Mouse (Mus musculus): Measurements from ENCODE around the gene Cdkn1a.
A peak's percentile ranks its signal among the peaks of the same experiment; 100 is the strongest.
"Not testable (repeated sequence)": the region's sequence is repeated elsewhere in the genome, so short reads cannot be mapped to it uniquely, and the experiment has no call there.

Cdkn1a gene

DNA sequence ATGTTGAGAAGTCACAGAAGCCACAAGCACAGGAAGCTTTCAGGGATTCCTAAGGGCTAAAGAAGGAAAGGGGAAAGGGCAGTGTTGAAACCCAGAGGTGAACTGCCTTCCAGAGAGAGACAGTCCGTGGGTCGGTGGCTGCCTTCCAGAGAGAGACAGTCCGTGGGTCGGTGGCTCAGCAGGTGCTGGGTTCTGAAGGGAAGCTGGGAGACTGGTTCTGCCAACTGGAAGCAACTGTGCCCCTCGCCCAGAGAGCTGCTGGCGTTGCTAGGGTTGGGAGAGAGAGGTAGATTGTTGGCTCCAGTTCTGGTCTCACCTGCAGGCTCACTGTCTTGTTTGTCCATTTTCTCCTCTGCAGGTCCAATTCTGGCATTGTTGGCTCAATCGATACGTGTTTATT is 32.3 kb upstream of the Cdkn1a start:
- no peak for DNase-seq (ENCODE audit: low spot score)

DNA sequence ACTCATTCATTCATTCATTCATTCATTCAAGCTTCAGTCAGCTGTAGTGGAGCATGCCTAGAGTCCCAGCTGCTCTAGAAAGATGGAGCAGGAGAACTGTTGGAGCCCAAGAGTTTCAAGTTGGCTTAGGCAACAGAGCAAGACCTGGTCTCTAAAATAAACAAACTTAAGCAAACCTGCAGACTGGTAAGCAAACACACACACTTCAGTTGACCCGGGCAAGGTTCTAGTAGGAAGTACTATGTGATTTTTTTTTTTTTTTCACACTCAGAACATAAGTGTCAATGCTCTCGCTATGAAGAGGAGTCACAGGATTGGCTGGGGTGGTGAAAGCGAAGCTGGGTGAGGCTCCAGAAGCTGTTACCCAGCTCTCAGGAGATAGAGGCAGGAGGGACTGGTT is 31.2 kb upstream of the Cdkn1a start:
- DNase-seq (ENCODE audit: low spot score): no peak

DNA sequence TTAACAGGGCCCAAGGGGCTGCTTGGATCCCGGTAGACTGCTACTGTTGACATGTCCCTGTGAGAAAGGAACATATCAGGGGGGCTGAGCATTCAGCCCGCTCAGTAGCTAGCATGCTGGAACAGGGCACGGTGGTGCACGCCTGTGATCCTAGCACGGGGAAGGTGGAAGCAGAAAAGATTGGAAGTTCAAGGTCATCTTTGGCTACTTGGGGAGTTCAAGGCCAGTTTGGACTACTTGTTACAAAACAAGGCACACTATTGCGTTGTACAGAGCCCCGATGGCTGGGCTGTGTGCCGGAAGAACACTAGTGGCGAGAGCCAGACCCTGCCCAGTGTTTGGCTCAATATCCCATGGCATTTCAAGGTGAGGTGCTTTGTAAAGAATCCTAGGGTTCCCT is 29.8 kb upstream of the Cdkn1a start:
- DNase-seq (ENCODE audit: low spot score): no peak

DNA sequence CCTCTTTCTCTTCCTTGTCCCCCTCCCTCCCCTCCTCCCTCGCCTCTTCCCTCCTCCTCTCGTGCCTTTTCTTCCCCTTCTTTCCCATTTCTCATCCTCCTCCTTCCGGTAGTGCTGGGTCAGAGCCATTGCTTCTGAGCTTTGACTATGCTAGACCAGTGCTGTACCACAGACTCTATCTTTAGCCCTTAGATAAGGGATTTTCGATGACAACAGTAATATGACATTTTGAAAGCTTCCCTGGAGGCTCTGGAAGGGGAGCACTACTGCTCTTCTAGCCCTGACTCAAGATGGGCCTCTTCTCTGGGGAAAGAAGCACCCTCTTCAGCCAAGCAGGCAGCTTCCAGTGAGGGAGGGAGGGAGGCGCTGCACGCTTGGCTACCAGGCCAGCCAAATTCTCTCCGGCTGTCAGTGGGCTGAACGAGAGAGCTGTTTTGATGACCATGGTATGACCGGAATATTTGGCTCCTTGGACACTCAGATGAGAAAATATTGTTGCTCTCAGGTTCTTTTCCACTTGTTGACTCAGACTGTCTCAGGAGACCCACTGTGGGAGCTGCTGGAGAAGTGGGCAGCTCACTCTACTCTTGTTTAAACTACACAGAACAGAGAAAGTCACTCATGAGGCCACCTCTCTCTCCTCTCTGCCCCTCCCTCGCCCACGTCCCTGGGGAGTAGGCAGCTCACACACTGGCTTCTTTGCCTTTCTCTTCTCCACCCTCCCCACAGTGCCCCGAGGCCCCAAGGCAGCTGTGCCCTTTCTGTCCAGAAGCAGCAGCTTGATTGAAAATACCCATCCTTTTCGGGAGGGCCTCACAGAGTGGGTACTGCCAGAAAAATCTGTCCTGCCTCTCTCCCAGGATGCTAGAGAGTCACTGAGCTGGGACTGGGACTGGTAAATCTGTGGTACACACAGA is 28.4 kb upstream of the Cdkn1a start:
- DNase-seq (ENCODE audit: low spot score): no peak

DNA sequence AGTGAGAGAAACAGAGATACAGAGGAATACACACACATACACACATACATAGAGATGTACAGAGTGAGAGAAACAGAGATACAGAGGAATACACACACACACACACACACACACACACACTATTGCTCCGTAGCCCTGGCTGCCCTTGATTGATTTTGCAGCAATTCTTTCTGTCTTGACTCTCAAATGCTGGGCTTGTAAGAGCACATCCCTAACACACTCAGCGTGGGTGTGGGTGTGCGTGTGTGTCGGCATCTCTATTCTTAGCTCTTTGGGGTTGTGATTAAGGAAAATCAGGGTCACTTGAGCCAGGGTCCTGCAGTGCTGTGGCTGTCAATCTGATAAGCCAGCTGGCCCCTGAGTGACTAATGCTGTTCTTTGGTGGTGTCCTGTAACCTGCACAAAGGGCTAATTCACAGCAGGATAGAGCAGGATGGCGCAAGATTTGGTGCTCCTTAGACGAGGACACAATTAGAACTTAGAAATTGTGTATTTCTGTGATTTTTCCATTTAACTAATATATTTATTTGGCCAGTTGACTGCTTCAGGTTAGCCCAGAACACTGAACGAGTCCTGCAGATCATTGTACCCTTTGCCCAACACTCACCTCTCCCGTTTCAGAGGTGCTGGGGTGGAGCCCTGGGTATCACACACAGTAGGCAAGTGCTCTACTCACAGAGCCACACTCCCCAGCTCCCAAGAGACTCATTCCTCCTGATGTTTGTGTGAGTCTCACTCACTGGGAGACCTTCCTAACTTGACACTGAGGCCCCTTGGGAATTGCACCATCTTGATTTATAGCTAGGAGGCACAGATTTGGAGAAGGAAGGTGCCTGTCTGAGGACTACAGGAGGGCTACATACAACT is 27.4 kb upstream of the Cdkn1a start:
- no peak for DNase-seq (ENCODE audit: low spot score)

DNA sequence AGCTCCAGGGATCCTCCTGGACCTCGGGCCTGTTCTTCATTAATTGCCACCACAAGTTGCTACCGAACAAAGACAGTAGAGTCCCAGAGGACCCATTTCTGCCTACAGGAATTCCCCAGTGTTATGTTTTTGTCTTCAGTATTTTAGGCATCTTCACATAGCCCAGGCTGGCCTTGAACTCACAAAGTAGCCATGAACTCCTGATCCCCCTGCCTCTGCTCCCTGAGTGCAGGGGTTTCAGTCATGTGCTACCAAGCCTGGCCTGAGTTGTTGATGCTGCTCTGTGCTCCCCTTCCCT is 26.8 kb upstream of the Cdkn1a start:
- no peak for DNase-seq (ENCODE audit: low spot score)

DNA sequence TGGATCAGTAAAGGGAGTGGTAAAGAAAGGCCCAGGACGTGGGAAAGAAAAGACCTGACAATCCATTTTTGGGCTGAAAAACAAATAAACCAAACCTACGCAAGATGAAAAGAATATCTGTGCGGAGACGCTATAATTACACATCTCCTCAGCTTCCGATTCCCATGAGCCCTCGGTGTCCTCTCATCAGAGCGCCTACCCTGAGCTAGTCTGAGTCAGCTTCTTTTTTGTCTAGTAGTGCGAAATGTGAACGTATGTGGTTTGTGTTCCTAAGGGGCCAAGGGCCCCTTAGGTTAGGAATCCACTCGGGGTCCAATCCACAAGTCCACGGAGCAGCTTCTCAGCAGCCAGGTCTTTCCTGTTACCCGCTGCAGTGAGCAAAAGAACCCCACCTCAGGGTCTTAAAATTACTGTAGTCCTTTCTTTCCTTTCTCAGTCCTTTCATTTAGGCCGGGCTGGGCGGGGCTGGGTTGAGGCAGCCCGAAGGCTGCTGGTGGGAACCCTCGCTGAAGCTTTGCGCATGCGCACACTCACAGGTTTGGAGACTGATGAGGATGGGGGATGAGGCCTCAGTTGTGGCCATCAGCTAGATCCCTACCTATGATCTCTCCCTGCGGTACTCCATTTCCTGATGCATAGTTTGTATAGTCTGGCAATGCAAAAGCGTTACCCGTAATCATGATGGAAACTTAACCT is 25.4 kb upstream of the Cdkn1a start:
- no peak for DNase-seq (ENCODE audit: low spot score)

DNA sequence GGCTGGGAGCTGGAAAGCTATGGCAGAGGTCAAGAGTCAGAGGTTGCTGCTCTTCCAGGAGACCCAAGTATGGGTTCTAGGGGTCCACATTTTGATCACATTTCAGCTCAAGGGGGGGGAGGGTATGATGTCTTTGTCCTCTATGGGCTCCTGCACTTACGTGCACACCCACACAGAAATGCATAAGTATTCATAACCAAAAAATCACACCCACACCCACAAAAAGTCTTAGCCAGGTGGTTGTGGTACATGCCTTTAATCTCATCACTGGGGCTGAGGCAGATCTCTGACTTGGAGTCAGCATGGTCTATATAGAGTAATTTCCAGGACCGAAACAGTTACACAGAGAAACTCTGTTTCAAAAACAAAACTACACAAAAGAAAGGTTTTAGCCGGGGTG is 24.8 kb upstream of the Cdkn1a start:
- no peak for DNase-seq (ENCODE audit: low spot score)

DNA sequence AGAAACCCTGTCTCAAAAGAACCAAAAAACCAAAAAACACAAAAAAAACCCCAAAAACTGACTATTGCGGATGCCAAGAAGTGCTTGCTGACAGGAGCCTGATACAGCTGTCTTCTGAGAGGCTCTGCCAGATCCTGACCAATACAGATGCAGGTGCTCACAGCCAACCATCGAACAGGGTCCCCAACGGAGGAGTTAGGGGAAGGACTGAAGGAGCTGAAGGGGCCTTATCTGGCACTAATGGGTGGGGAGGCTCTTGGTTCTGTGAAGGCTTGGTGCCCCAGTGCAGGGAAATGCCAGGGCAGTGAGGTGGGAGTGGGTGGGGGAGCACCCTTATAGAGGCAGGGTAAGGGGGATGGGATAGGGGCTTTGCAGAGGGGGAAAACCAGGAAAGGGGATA is 23.4 kb upstream of the Cdkn1a start:
- DNase-seq (ENCODE audit: low spot score): not testable (repeated sequence)

DNA sequence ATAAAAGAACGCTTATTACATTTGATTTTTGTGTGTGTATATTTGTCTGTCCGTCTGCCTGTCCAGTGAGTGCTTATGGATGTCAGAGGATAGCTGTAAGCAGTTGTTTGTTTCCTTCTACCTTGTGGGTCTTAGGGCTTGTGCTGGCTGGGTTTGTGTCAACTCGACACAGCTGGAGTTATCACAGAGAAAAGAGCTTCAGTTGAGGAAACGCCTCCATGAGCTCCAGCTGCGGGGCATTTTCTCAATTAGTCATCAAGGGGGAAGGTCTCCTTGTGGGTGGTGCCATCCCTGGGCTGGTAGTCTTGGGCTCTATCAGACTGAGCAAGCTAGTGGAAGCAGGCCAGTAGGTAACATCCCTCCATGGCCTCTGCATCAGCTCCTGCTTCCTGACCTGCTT is 22.9 kb upstream of the Cdkn1a start:
- DNase-seq (ENCODE audit: low spot score): no peak

DNA sequence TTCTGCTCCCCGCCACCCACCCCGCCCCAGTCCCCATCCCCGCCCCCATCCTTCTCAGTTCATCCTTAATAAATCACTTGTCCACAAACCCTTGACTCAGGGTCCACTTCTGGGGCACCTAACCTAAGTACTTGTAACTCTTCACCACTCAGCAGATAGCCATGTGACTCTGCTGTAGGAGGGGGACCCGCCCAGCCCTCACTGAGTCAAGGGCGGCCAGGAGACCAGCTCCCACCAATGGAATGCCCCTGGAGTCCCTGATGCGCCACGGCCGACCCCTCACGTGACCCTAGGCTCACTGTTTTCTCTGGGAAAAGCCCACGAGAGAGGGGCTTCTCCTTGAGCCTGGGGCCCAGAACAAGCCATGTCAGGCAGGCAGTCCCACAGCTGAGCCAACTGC is 21.7 kb upstream of the Cdkn1a start:
- DNase-seq (ENCODE audit: low spot score): no peak

DNA sequence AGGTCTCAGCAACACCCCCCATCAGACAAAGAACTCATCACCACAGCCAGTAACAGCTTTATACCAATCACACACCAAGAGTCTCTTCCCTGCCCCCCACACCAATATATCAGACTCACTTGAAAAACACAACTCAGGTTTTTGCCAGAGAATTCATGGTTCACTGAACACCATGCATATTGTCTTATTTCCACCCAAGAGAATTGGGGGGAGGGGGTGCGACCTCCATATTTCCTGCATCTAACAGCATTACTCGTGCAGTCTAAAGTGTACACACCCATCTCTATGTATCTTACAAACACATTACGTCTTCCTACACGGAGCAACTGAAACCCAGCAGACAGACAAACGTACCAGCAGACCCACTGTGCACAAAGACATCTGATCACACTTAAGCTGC is 19.0 kb upstream of the Cdkn1a start:
- DNase-seq (ENCODE audit: low spot score): no peak

DNA sequence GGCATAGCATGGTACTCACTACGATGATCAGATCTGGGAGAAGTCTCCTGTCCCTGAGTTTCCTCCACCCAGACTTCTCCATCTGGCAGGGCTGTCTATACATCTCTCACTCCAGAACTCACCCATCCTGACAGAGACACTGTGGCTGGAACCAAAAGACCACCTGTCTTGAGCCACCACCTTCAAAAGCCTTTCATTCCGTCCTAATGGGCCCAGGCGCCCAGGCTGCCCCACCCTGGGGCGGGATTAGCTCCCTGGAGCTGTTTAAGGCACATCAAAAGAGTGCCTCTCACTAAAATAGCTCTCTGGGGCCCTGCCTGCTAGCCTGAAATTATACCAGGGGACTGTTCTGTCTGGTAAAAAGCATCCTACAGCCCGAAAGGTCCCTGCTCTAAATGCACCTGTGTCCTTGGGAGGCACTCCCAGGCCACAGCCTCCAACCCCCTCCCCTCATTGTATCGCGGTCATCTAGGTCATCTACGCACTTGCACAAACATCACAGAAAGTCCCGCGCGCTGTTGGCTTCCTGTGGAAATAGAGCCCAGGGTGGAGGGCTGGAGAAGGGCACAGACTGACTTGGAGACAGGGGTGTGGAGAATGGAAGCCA is 18.0 kb upstream of the Cdkn1a start:
- DNase-seq (ENCODE audit: low spot score): no peak

DNA sequence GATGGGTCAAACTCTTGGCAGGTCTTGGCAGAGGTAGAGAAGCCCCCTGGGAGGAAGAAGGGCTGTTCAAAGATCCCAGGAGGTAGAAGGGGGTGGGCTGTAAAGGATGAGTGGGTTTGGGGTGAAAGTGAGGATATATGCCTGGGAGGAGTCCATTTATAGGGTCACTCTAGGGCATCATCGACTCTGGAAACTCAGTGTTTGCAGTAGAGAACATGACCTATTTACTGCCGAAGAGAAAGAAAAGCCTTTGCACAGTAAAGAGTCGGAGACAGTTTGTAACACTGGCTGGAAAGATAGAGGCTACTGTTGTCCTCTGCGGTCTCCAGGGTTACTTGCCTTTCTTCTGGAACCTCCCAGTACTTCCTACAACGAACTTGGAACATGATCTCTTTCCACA is 17.5 kb upstream of the Cdkn1a start:
- DNase-seq (ENCODE audit: low spot score): no peak

DNA sequence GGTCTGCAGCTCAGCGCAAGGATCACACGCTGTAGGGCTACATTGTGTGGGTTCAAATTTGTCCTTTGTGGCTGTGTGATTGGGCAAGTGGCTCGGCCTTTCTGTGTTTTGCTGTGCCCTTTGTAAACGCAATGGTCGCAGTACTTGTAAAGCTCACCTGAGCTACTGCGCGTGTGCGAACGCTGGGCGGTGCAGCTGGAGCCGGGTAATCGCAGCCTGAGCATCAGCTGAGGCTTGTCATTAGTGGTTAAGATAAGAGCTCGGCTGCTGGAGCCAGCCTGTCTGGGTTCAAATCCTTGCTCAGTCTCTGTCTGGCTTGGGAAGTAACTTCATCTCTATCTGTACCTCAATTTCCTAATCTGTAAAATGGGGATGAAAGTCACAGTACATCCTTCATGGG is 16.7 kb upstream of the Cdkn1a start:
- DNase-seq (ENCODE audit: low spot score): no peak

DNA sequence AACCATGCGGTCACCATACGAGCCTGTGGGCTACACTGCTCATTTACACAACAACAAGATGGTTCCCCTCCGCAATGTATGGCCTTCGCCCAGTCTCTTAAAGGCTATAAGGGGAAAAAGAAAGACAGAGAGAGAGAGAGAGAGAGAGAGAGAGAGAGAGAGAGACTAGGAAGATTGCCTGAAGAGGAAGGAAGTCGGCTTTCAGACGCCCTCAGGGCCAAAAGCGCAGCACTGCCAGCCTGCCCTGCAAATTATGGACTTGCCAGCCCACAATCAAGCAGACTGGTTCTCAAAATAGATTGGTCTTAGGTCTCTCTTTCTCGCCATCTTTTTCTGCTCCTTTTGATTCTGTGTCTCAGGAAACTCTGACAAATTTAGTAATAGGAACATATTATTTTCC is 14.5 kb upstream of the Cdkn1a start:
- no peak for DNase-seq (ENCODE audit: low spot score)

DNA sequence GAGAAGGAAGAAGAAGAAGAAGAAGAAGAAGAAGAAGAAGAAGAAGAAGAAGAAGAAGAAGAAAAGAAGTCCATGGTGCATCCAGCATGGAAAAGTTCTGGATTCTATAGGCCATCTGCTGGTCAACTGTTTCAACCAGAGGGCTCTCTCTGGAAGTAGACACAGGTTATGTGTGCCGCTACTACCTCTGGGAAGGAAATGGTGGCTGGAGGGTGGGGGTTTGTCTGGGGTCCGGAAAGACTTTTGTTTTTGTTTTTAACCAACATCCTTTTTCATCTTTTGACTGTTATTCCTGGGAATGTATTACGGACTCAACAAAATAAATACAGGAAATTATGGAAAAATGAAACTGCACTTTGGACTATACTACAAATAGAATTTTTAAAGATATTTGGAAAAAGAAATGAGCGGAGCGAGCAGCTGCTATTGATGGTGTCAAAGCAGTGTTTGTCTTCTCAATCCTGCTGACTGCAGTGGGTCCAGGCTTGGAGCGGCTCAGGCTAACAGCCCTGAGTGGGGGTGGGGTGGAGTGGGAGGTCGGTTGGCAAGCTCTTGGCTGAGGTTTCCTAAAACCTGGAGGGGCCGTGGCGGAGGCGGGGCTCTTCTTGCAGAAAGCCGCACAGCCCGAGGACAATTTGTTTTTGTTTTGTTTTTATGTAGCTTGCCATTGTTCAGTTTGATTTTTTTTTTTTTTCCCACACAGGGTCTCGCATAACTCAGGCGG is 12.8 kb upstream of the Cdkn1a start:
- DNase-seq (ENCODE audit: low spot score): peak; percentile 64

DNA sequence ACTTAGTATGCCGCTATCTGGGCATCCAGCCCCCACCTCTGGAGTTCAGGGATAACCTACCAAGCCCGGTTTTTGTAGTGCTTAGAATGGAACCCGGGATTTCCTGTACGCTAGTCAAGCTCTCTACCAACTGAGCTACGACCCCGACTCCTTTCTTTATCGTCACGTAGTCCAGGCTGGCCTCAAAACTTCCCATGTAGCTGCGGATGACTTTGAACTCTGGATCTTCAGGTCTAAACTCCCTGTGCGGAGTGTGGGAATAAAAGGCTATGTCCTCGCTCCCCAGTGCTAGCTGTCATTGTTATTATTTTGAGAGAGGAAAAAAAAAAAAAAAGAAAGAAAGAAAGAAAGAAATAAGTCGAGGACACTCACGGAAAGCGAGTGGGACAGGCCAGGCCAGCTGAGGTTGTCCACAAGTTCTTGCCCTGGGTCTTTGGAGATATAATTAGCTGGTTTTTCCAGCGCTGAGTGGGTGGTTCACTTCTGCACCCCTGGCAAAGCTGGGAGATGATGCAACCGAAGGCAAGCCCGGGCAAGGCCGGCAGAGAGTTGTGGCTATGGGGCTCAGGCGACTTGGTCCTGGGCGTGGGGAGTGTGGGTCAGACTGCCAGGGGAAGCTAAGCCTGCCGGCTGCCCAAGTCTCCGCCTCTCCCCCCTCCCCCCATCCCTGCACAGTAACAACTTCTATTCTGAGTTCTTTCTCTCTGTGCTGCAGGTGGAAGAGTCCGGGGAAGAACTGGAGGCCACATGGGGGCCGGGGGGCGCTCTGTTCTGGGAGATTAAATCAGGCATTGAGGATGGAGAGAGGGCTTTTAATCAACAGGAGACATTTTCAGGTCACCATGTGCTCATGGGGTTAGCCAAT is 12.0 kb upstream of the Cdkn1a start:
- DNase-seq (ENCODE audit: low spot score): peak; percentile 66

DNA sequence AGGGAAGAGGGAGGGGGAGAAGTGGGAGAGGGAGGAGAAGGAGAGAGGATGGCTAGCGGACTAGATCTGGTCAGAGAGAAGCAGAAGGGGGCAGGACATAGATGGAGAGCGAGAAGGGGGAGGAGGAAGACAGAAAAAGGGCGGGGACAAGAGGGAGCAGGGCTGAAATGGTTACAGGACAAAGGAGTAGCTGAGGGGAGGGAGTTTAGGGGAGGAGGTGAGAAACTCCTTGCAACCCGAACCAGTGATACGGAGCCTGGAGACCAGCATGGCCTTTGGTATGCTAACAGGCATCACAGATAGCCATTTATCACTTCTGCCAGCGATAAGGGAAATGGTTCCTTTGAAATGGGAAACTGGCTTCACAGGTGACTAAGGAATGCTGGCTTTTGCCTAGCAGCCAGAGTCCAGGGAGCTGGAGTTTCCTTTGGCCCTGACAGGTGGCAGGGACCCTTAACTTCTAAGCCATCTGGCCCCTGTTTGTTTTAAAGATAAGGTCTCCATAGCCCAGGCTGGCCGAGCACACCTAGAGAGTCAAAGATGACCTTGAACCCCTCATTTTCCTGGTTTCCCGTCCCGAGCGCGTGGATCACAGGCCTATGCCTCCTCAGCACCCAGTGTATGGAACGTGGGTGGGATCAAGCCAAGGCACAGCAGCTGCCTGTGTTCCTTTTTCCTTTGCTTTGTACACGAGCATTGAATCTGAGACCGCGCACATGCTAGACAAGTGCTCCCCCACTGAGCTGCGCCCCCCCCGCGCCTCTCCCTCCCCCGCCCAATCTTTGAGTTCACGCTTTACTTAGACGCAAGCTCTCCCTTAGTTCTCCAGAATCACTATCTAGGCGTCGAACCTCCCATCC is 9.8 kb upstream of the Cdkn1a start:
- DNase-seq (ENCODE audit: low spot score): no peak

All from ovary, postnatal 36 days (tissue).